Mouse (Mus musculus): ENCODE data around the gene Ddx52. TPM values are rescaled to one million over a fixed set of nuclear protein-coding genes. Genes with fewer than 3 reads are reported as not detected.

The Ddx52 gene
- polyA plus RNA-seq (2012; rRNA removed), result 1.7 and 2.2 TPM in 2 replicates

DNA sequence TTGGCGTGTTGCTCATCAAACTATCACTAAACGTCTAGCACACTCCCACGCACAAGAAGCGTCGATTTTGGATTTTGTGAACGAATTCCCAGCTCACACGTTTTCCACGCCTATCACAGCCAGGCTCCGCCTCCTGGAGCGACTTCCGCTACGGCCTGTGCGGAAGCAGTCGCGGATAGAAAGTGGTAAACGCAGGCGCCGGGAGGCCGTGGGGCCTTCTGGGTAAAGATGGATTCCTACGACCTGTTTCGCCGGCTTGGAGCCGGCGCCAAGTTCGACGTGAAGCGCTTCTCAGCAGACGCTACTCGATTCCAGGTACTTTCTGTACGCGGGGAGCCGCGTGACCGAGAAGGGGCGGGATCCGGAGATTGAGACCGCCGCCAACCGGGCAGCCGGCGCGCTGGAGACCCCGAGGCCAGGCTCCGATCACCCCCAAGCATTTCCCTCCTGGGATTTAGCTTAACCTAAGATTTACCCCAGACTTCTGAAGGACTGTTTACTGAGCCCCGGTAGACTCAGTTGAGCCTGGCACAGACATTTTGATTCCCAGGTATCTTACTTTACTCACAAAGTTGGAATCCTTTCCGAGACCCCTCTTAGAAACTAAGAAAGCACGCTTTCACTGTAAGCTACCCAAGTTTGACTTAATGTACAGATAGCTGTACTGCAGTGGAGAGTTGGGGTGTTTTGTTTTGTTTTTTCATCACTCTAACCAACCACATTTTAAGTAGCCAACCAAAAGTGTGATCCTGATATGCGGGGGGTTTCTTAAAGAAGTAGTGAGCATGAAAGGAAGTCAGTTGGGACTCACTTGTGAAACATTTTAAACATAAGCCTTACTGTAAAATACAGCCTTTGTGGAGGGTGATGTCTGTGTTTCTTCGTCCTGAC is at the start of gene Ddx52:
TSS of gene Ddx52 (plus strand) at position 113 of the 891 bp plus-strand sequence.

DNA sequence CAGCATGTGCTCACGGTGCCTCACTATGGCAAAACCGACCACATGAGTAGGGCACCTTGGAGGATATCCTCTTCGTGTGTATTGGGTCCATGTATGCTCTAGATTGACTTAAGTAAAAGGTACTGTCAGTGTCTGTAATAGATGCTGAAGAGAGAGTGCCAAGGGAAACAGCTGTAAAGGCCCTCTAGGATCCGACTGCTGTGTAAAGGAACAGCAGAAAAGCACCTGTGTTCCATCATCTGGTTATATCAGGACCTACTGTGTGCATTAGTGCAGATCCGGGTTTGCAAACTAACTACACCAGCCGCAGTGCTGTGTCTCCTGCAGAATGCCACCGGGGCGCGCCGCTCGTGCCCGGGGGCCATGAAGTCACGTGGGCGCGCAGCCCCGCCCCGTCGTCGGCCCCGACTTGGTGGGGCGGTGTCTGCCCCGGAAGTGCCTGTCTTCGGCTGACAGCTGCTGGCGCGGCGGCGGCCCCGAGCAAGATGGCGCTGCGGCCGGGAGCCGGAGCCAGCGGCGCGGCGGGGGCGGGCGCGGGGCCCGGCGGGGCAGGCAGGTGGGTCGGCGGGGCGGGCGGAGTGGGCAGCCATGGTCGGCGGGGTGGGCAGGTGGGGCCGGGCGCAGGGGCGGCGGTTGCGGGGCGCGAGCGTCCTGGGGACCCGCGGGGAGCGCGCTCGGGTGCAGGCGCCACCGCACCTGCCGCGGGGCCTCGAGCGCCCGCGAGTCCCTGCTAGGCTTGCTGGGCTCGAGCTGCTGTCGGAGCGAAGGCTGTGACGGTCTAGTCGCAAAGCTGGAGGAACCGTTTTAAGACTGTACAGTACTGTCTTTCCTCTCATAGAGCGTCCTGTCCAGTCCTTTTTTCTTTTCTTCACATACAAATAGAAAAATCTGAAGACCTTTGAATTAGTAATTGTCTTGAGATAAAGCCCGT is 22.4 kb downstream of the Ddx52 start, which contains the start of gene Synrg:
TSS of gene Synrg (plus strand) at position 438 of the 931 bp plus-strand sequence.

Other genes with a start within 250 kb of the Ddx52 start
- gene Wfdc17, start 238.1 kb upstream of the Ddx52 start, polyA plus RNA-seq (2012; rRNA removed), result 1.3 and 2.2 TPM in 2 replicates
- 33.4 and 59.0 TPM in 2 replicates for gene Wfdc18, start 233.0 kb upstream of the Ddx52 start, polyA plus RNA-seq (2012; rRNA removed)
- 13.8 and 17.7 TPM in 2 replicates for gene Wfdc21, start 195.1 kb upstream of the Ddx52 start, polyA plus RNA-seq (2012; rRNA removed)
- gene Heatr6, start 188.4 kb upstream of the Ddx52 start, polyA plus RNA-seq (2012; rRNA removed), result 28.4 and 30.6 TPM in 2 replicates
- 4.4 and 7.7 TPM in 2 replicates for gene Hnf1b, start 92.0 kb upstream of the Ddx52 start, polyA plus RNA-seq (2012; rRNA removed)
- 15.6 and 16.8 TPM in 2 replicates for gene Synrg, start 22.4 kb downstream of the Ddx52 start, polyA plus RNA-seq (2012; rRNA removed)
- gene Dusp14, start 127.2 kb downstream of the Ddx52 start, polyA plus RNA-seq (2012; rRNA removed), result 39.3 and 39.4 TPM in 2 replicates
- gene Tada2a, start 187.5 kb downstream of the Ddx52 start, polyA plus RNA-seq (2012; rRNA removed), result 6.9 and 7.9 TPM in 2 replicates
- 20.9 and 23.7 TPM in 2 replicates for gene Acaca, start 187.6 kb downstream of the Ddx52 start, polyA plus RNA-seq (2012; rRNA removed)
- not detected in 2 replicates for gene Gm11437, start 225.4 kb downstream of the Ddx52 start, polyA plus RNA-seq (2012; rRNA removed)

All from ovary, adult 2 months (tissue).